Mouse (Mus musculus): Measurements from ENCODE around the gene Gm10097. TPM values are rescaled to one million over a fixed set of nuclear protein-coding genes. Genes with fewer than 3 reads are reported as not detected.

Gene Gm10097
- total RNA-seq, 2 experiments from 2014 or later: 0.54 to 0.72 TPM

- no peak for DNase-seq
Observed at GRCm38 (mm10) chr10:5085792-5086191, 16.8 kb downstream of the Gm10097 start.

- no peak for DNase-seq
Observed at GRCm38 (mm10) chr10:5086329-5086728, 17.3 kb downstream of the Gm10097 start.

DNA sequence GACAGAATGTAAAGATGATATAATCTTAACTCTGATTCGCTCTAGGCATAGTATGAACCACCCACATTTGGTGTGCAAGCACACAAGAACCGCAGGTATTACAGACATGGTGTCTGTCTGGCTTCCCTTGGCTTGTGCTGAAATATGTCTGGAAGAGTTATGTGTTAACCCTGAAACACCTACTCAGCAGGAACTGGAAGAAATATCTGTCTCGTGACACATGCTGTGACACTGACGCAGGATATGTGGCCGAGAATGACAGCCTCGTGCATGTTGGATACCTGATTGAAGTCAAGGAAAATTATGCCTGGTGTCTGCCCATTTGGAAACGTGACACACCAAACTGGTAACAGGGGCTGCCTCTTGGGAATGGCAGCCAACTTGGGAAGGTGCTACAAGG is 18.3 kb downstream of the Gm10097 start:
- DNase-seq: no peak

- no peak for DNase-seq
Observed at GRCm38 (mm10) chr10:5089133-5089532, 20.1 kb downstream of the Gm10097 start.

DNA sequence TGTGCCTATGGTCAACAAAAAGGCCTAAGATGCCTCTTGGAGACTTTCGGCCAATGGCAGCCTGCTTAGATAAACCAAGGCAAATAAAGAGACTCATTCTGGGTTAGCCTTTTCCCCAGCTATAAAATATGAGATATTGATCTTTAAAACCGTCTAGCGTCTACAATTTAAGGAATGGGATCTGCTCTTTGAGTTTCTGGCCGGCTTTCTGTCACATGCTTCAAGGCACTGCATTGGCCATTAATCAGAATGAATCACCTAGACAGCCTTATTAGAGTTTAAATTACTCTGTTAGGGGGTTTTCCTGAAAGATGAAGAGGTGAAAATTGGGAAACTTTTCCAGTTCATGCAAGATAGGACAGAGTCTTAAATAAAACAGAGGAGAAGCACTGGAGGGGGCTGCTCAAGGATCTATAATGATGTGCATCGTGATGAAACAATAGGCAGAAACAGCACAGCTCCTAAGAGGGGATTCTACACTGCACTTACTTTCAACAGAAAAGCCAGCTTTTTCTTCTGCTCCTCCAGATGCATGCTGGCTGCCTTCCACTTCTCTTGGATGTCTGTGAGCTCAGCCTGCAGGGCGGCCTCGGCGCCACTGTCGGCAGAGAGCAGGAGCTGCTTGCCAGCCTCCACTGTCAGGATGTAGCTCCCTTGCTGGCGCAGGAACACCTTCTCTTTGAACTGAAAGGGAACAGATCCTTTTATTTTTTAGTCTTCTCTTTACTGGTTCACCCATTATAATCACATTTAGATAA is 28.2 kb downstream of the Gm10097 start:
- DNase-seq: peak; percentile 61

- no peak for DNase-seq
Observed at GRCm38 (mm10) chr10:5097754-5098137, 28.8 kb downstream of the Gm10097 start.

- DNase-seq: no peak
Observed at GRCm38 (mm10) chr10:5110773-5111172, 41.8 kb downstream of the Gm10097 start.

- DNase-seq: no peak
Observed at GRCm38 (mm10) chr10:5116155-5116554, 47.2 kb downstream of the Gm10097 start.

- DNase-seq: no peak
Observed at GRCm38 (mm10) chr10:5116720-5117119, 47.7 kb downstream of the Gm10097 start.

Measured in gastrocnemius, postnatal 10 days (tissue).